Mouse (Mus musculus): Measurements from ENCODE around the gene Nrm.

The Nrm gene

DNA sequence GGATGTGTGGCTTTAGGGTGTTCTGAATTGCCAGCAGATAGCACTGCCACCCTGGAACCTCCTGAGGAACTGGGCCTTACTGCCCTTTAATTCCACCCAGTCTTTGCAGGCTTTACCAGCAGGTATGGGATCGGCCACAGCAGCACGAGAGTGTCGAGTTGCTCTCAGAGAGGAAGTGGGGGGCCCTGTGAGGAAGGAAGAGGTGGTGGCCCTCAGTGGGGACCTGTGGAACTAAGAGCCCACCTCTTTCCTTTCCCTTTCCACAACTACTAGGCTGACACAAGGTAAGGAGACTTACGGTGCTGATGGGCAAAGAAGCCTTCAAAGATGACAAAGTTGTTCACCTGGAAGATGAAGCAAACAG is 42.9 kb downstream of the Nrm start:
- DNase-seq (ENCODE audit: low spot score in 2 of 2) = no peak

DNA sequence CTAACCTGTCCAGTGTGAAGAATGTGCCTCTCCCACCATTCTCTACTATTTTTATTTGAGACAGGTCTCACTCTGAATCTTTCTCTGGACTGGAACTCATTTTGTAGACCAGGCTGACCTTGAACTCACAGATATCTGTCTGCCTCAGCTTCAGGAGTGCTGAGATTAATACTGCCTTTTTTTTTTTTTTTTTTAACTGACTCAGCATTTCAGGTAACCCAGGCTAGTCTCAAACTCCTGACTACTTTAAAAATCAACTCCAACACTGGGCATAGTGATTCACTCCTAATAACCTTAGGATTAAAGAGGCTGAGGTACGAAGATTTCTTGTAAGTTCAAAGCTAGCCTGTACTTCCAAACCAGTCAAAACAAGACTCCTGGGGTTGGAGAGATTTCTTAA is 44.5 kb downstream of the Nrm start:
- DNase-seq (ENCODE audit: low spot score in 2 of 2) = no peak

DNA sequence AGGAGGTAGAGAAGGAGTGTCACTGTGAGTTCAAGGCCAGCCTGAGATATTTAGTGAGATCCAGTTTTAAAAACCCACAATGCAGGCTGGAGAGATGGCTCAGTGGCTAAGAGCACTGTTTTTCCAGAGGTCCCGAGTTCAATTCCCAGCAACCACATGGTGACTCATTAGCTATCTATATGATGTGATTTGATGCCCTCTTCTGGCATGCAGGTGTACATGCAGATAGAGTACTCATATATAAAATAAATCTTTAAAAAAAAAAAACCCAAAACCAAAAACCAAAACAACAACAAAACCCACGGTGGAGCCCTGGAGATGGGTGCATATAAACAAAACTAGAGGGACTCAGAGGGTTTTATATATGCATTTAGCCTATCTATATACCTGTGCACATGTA is 46.5 kb downstream of the Nrm start:
- DNase-seq (ENCODE audit: low spot score in 2 of 2) = no peak

DNA sequence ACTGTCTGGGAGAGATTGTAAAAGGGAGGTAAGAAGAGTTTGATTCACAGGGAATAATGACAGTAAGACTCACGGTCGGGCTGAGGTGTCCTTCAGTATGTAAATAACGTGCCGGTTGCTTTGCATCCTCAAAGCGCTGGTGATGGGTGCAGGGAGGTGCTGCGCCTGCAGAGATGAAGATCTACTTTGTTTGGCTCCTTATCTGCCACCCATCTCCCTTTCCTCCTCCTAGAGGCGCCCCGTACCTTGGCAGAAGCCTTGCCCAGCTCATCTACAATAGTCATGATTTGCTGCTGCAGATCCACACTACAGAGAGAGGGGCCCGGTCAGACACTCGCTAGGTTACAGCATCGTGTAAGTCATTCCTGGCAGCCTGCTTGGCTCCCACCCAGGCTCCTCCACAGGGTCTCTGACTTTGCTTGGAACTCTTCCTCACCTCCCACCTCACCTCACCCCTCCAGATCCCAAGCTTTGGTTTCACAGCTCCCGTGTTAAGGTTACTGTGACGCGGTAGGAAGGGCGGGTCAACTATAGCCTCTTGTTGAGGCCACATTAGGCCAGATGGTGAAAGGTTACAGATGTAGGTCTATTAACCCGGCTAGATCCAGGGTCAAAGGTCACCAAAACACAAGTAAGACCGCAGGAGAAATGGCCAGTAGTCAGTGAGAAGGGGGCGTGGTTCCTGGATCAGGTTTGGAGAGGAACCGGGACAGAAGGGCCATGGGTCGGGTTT is 48.2 kb downstream of the Nrm start:
- DNase-seq (ENCODE audit: low spot score in 2 of 2) = no peak

DNA sequence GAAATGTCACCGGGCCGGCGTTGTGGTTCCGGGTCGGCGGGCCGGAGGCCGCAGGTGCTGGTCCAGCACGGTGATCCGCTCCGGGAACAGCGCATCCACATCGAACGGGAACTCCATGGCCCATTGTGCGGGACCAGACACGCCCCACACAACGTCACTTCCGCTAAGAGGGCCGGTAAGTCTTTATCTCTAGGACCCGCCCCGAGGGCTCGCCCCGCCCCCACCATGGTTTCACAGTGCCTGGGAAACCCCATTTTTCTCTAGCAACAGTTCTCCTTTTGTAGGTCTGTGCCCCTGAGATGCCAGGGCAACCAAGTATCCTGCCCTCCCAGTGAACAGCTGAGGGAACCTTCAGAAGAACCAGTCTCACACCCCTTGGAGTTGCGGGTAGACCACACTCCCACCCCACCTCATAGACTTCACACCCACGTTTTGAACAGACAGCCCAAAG is 48.8 kb downstream of the Nrm start, which contains the start of gene Atat1:
TSS of gene Atat1 (minus strand) at position 157 of the 451 bp plus-strand sequence.
- peak; percentile 96 to 97 for DNase-seq (ENCODE audit: low spot score in 2 of 2)

DNA sequence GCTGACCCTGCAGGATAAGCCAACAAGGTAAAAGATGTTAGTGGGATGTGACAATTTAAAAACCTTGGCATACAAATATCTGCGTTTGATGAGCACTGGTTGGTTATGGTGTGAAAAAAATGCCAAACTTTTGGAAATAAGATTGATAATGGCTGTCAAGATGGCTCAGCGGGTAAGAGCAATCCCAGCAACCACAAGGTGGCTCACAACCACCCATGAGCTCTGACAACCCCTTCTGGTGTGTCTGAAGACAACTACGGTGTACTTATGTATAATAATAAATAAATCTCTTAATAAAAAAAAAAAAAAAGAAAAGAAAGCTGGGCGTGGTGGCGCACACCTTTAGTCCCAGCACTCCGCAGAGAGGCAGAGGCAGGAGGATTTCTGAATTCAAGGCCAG is 53.9 kb downstream of the Nrm start:
- no peak for DNase-seq (ENCODE audit: low spot score in 2 of 2)
